Mouse (Mus musculus) A20 (cell line): ENCODE data around the gene Cd83.
A peak's percentile ranks its signal among the peaks of the same experiment; 100 is the strongest.

ENCODE experiments used
- DNase-seq: peaks from one replicate; pipeline ENCODE4 v3.0.0-alpha.2; 2011; ENCODE audit warnings: low read depth, low spot score

Cd83 gene

DNA sequence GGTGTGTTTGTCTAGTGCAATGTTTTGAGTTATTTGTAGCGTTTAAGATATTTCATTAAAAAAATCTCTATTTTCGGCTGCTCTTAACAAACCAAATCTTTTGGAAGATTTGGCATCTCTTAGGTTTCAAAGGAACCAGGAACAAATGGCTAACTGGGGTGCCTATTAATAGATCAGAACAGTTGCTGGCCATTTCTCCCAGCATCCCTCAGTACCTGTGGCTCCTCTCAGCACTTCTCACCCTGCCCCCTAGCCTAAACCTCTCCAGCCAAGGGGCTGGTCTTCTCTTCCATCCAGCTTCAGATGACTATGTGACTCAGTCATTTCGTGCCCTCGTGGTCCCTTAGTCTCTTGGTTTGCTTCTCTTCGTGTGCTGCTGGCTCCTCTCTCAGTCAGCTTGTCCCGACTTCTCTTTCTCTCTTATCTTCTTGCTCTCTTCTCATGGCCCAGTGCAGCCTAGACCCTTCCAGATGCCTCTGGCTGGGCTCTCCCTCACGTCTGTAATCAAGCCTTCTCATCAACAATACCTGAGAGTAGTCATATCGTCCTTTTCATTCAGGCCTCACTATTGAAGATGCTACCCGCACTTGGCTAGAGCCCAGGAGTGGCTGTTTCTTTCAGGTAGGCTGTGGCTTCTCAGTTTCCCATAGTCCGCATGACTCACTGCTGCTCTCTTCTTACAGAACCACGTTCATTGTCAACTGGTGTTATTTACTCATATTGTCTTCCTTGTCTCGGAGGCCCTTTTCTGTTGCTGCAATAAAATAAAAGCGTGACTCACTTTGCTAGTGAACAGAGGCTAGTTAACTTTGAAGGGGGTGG lies 9.8 kb upstream of the Cd83 start:
- DNase-seq = no peak

GRCm38 (mm10) chr13:43775427-43775733 lies 9.2 kb upstream of the Cd83 start:
- DNase-seq = no peak

DNA sequence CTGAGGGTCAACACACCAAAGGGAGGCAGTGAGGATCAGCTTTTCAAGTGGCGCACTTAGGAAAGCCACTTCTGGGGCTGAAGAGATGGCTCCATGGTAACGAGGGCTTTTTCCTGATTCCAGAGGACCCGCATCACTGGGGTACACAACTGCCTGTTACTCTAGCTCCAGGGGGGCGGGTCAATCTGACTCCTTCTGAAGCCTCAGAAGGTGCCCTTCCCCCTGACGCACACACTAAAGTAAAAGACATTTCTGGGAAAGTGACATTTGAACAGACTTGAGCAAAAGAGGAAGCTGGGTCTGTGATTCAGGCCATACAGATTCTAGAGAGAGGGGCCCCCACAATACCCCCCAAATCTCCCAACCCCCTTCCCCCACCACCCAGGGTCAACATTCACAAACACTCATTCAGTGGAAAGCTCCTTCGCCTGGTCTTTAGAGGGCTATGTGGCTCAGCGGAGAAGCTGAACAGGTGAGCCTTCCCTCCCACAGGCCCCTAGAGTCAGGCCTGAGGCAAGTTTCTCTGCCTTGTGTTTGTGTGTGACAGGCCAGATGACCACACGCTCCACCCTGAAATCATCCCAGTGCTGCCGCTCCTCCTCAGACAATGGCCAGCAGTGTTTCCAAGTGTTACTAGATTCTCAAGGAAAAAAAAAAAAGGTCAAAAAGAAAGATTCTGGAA lies 7.1 kb upstream of the Cd83 start:
- peak; percentile 66 for DNase-seq

DNA sequence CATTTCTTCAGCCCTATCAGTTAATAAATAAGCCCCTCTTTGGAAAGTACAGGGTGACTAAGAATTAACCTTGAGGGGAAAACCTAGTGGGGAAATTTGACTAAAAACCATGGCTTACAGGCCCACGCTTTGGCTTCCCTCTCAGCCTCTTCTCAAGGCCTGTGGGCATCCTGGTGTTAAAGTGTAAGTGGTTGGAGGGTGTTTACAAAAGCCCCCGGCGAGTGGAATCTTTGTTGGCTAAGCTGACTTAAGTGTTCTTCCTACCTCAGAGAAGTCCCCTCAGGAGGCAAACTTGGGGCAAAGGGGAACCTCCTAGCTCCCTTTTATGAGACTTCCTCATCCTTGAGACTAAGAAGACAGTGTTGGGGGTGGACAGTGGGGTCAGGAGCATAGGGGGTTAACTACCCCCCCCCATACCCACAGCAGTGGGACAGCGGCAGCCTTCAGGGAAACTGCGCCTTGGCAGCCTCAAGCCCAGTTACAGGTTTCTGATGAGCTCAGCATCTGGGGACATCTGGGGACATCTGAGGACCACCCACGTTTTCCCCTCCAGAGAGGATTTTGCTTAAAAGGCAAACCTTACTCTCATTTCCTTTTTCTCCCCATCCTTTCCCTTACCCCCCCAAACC lies 6.4 kb upstream of the Cd83 start:
- peak; percentile 74 for DNase-seq

GRCm38 (mm10) chr13:43778971-43779370 lies 5.6 kb upstream of the Cd83 start:
- DNase-seq = peak; percentile 43

DNA sequence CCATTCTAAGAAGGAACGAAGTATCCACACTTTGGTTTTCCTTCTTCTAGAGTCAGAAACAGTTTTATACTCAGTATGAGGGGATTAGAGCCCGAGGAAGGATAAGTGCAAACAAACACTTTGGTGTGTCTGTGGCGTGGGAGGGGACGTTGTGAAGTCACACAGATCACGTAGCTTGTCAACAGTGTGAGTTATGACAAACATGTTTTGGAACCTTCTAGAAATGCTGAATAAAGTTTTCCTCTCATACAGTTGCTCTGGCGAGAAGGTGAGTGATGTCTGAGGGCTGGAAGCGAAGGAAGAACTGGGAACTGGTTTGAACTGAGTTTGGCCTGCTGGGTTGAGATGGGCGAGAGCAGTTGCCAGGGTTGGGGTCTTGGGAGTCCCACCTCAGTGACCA lies 4.5 kb upstream of the Cd83 start:
- DNase-seq = no peak

DNA sequence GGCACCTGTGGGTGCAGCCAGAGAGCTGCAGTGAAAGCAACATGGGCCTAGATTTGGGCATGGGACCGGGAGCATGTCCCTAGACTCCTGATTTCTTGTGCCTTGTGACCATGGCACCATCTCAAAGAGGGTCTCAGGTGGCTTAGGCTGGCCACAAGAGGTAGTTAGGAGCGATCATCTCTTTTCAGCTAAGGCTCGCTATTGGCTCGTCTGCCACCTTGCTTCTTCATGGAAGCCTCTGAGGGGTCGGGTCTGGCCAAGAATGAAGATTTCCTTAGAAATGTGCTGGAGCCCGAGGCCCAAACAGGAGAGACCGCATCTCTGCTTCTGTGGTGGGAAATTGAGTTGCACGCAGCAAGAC lies 1.1 kb downstream of the Cd83 start:
- DNase-seq = peak; percentile 66

DNA sequence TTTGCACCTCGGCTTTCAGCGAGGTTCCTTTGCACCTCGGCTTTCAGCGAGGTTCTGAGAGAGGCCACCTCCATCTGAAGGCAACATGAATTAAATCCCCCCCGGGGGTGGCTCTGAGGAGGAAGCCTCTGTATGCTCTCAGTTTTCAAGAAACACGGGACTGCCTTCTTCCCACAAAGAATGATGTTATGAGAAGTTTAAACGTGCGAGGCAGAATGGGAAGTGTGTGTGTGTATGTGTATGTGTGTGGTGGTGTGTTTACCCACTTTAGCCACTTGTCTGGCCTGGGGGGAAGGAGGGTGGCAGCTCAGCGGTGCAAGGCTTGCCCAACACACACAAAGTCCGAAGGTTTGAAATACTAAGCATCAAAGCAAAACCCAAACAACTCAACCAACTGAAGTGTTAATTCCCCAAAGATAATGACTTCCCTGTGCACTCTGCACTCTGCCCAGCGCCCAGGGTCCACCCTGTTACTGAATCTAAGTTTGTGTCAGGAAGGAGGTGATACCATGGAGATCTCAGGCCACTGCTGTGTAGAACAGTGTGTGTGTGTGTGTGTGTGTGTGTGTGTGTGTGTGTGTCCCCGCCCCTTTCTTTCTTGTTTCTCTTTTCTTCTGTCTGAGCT lies 1.7 kb downstream of the Cd83 start:
- DNase-seq = peak; percentile 84

- DNase-seq = peak; percentile 54
Observed at GRCm38 (mm10) chr13:43787262-43787661, 2.7 kb downstream of the Cd83 start.

DNA sequence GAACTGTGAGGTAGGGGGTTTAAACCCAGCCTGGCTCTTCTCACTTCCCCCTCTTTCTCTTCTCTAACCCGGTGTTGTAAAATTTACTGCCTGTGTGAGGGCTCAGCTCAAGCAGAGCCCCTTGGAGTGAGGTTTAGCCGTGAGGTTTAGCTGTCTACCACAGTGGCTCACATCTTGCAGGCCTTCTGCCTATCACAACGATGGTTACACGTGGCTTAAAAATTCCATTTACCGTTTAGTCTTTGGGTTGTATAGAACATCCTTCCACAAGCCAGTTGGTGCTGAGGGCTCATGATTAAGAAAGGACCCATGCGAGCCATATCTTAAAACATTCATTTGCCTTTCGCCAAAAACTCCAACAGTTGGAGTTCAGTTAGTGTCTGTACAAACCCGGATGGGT lies 3.5 kb downstream of the Cd83 start:
- peak; percentile 59 for DNase-seq

- peak; percentile 90 for DNase-seq
Observed at GRCm38 (mm10) chr13:43788983-43789645, 4.5 kb downstream of the Cd83 start.

DNA sequence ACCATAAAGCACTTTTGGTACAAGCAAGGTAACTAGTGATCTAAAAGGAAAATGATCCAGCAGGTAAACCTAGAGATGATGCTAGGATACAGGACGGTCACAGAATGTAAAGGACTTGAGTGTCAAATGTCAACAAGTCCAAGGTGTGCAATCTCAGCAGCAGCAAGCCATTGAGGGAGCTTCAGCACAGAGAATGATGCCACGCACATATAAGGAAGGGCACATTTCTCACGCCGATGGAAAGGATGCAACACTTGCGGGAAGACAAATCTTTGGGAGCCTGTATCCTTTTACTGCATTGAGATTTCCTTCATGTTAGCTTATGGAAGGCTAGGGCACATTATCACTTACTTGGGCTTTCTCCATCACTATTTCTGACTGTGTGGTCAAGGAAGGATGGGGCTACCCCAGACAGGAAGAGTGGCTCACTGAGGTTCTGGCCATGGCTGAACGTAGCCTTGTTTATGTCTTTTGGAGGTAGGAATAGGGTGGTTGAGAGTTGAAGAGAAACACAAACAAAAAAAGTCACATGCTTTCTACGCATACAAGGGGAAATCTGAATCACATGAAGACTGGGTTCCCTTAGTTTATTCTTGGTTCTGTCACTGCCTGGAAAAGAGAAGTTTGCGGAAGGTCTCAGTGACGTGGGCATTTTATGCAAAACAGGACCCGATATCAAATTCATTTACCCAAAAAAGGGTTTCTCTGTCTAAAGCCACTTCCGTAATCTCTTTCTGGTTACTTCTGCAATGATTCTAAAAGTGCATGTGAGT lies 5.8 kb downstream of the Cd83 start:
- no peak for DNase-seq

DNA sequence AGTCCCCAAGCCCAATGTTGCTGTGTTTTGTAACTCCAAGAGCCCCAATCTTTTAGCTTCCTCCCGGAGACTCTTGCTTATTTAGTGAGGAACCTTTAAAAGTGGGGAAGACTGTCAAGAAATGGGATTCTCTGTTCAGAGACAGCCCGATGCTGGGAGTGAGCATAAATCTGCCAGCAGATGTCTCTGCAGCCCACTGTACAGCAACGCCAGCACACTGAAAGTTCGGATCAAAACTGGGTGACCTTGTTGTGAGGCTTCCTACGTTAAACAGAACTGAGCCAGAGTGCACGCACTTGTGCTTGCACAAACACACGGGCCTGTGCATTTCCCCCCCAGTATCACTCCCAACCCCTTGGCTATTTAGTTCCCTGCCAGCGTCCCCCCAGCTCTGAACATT lies 10.8 kb downstream of the Cd83 start:
- no peak for DNase-seq

DNA sequence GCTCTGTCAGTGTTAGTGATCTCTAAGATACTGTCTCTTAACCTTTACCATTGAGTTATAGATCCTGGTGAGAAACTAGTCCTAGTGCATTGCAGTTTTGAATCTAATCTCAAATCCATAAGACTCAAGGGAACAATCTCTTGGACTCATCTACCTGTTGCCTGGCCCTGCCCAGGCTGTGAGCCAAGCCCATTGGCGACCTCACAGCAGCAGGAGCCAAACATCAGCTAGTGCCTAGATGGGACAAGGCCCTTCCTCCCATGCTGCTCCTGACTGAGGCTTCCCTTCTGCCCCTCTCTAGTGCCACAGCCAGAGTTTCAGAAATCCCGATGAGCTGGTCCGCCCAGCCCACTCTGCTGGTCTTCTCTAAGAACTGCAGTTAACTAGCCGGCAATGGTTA lies 14.1 kb downstream of the Cd83 start:
- DNase-seq = no peak

- no peak for DNase-seq
Observed at GRCm38 (mm10) chr13:43800136-43800535, 15.6 kb downstream of the Cd83 start.

GRCm38 (mm10) chr13:43801961-43802360 lies 17.4 kb downstream of the Cd83 start:
- DNase-seq = no peak

DNA sequence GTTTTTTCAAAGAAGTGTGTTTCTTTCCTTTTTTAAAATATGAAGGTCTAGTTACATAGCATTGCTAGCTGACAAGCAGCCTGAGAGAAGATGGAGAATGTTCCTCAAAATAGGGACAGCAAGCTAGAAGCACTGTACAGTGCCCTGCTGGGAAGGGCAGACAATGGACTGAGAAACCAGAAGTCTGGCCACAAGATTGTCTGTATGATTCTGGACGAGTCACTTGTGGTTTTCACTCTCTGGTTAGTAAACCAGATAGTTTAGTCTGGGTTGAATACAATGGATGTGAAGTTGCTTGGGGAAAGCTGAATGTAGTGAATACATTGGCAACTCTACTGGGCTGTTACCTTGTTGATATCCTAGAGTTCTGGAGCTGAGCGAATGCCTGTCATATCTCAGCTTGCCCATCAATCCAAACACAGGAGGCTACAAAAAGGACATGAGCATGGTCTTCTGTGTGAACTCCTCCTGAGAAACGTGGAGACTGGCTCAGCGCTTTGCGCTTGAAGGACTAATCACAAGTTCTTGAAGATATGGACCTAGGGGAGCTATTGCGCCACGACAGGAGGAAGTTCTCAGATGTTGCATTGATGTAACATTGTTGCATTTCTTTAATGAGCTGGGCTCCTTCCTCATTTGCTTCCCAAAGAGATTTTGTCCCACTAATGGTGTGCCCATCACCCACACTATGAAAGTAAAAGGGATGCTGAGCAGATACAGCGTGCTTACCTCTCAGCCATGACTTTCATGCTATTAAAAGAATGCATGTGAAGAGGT lies 18.0 kb downstream of the Cd83 start:
- no peak for DNase-seq

GRCm38 (mm10) chr13:43804648-43805047 lies 20.1 kb downstream of the Cd83 start:
- DNase-seq = peak; percentile 45

- no peak for DNase-seq
Observed at GRCm38 (mm10) chr13:43805159-43805758, 20.7 kb downstream of the Cd83 start.
